Mouse (Mus musculus) cerebellum, adult 9-11 months (tissue): ENCODE measurements around the gene Tnfrsf1b.
"Not testable (repeated sequence)": the region's sequence is repeated elsewhere in the genome, so short reads cannot be mapped to it uniquely, and the experiment has no call there.

ENCODE experiments used
- DNase-seq: peaks from one replicate; pipeline ENCODE4 v3.0.0; 2022

Gene Tnfrsf1b

DNA sequence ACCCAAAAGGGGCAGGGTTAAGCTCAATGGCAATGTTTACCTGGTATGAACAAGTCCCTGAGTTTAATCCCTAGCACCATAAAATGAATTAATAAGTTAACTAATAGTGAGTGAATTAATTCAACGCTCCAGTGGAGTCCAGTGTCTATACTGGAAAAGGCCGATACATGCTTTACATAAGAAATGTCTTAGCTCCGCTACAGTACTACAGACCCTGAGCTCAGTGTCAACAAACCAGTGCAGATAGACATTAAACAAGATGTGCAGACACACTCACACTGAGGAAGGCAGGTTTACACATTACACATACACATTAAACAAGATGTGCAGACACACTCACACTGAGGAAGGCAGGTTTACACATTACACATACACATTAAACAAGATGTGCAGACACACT is 81.1 kb downstream of the Tnfrsf1b start:
- not testable (repeated sequence) for DNase-seq

DNA sequence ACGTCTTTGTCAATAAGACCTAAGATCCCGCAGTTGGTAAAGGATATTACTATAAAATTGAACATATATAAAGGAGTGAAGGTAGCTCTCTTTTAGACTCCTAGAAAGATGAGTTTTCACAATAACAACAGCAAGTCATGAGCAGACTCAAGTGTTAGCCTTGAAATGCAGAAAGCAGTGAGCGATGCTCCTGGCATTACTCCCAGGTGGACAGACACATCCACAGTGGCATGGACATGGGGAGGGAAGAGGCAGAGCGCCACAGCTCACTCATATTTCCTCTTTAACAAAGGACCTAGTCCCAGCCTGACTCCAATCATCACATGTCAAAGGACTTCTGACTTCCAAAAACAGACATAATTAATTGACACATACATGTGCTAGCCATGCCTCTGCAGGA is 82.6 kb downstream of the Tnfrsf1b start:
- no peak for DNase-seq
